Mouse (Mus musculus) intestine, postnatal 0 days (tissue): Measurements from ENCODE around the gene Apba2. TPM values are rescaled to one million over a fixed set of nuclear protein-coding genes. Genes with fewer than 3 reads are reported as not detected.
A peak's percentile ranks its signal among the peaks of the same experiment; 100 is the strongest.

ENCODE experiments used
- ATAC-seq: fragments of 200-750 bp; cut with Nextera tagmentation; 2 replicates; pipeline ENCODE4 v1.8.0; 2017; ENCODE audit warnings: mild to moderate bottlenecking, moderate TSS enrichment, moderate library complexity
- H3K27ac ChIP-seq: fragments of 300-500 bp; sonication (generic); 2 replicates; pipeline ENCODE4 v1.5.1; 2014; ENCODE audit warnings: mild to moderate bottlenecking, low read depth, low read length, moderate library complexity
- H3K27me3 ChIP-seq: fragments of 300-500 bp; sonication (generic); replicated peaks from 2 replicates; pipeline ENCODE4 v1.6.1; 2014; ENCODE audit warnings: low read length, mixed read lengths; ENCODE audit not compliant: control insufficient read depth, insufficient read depth
- H3K36me3 ChIP-seq: fragments of 300-500 bp; sonication (generic); 2 replicates; pipeline ENCODE4 v1.6.1; 2014; ENCODE audit warnings: mild to moderate bottlenecking, moderate library complexity; ENCODE audit not compliant: control insufficient read depth, insufficient read depth
- H3K4me1 ChIP-seq: fragments of 300-500 bp; sonication (generic); replicated peaks from 2 replicates; pipeline ENCODE4 v1.6.1; 2014; ENCODE audit warnings: antibody characterized with exemption, low read length, mixed read lengths; ENCODE audit not compliant: control insufficient read depth, insufficient read depth
- H3K4me2 ChIP-seq: fragments of 300-500 bp; sonication (generic); replicated peaks from 2 replicates; pipeline ENCODE4 v1.6.1; 2014; ENCODE audit warnings: low read depth, mild to moderate bottlenecking, moderate library complexity
- H3K4me3 ChIP-seq: fragments of 300-500 bp; sonication (generic); 2 replicates; pipeline ENCODE4 v1.5.1; 2014; ENCODE audit warnings: low read depth, low read length
- H3K9ac ChIP-seq: fragments of 300-500 bp; sonication (generic); 2 replicates; pipeline ENCODE4 v1.6.1; 2014; ENCODE audit warnings: mild to moderate bottlenecking, low read depth, low read length
- H3K9me3 ChIP-seq: fragments of 300-500 bp; sonication (generic); 2 replicates; pipeline ENCODE4 v1.6.1; 2016; ENCODE audit warnings: mixed run types; ENCODE audit not compliant: control insufficient read depth
- CTCF ChIP-seq: sonication (generic); IDR thresholded peaks from 2 replicates; pipeline ENCODE4 v1.5.1; 2016; ENCODE audit warnings: low read depth, mild to moderate bottlenecking, control low read depth, antibody characterized with exemption, moderate library complexity
- WGBS: fragments of 180-500 bp; shearing (Covaris S2); extraction: QIAGEN DNeasy Blood & Tissue Kit; methylation state at CpG from one replicate; pipeline ENCODE4 v1.1.7; 2014; 5-methylcytosine and 5-hydroxymethylcytosine counted together
- polyA plus RNA-seq: library from polyadenylated mRNA; unstranded; fragments of >200 nt; fragmentation: Nextera tagmentation; extraction: Ambion mirVana; gene quantifications from 2 replicates; pipeline ENCODE4 v1.2.1, GENCODE M21; 2015

Gene Apba2
- polyA plus RNA-seq, 1 experiment from 2014 or later, result 4.3 TPM

GRCm38 (mm10) chr7:64497438-64497837 lies 4.1 kb upstream of the Apba2 start:
- Histone ChIP-seq H3K9ac (no peak overlapping the region), H3K36me3 (no peaks in the 10 kb centered on the region), H3K27me3 (peaks cover 19% of the 10 kb centered on the region), H3K9me3 (no peaks in the 10 kb centered on the region), H3K4me1 (no peaks in the 10 kb centered on the region), H3K4me2 (no peak overlapping the region), H3K27ac (no peak overlapping the region), H3K4me3 (no peak overlapping the region)
- TF ChIP-seq CTCF, result peak; percentile 54
- no peak for ATAC-seq
- whole genome bisulfite sequencing, result 40% methylated on average over 10 of the region's 10 CpGs

- H3K27ac ChIP-seq, result no peak overlapping the region
- no peak for TF ChIP-seq CTCF
- 7% methylated on average over 32 of the region's 47 CpGs for WGBS
Observed at GRCm38 (mm10) chr7:64502271-64503180, 1.0 kb downstream of the Apba2 start.

DNA sequence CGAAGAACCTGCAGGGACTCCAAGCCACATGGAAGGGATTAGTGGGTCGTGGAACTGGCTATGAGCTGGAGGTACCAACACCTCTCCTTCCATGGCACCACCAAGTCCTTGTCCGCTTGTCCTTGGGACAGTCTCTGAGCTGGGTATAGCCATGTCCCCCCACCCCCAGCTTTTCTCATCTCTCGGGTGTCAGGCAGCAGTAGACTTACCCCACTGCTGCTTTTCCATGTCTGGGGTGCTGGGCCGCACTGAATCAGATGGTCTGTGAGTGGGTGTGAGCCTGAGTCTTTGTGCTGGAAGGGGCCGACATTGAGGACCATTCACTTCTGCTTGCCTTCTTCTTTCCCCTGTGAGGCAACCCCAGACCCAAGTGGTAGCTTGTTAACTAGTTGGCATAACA lies 2.1 kb downstream of the Apba2 start:
- no peak overlapping the region for H3K9ac ChIP-seq
- no peak for TF ChIP-seq CTCF
- H3K27me3 ChIP-seq, result peaks cover 32% of the 10 kb centered on the region
- H3K4me1 ChIP-seq, result no peaks in the 10 kb centered on the region
- H3K4me3 ChIP-seq, result no peak overlapping the region
- H3K36me3 ChIP-seq, result no peaks in the 10 kb centered on the region
- no peak overlapping the region for H3K27ac ChIP-seq
- no peak for ATAC-seq
- H3K9me3 ChIP-seq, result no peaks in the 10 kb centered on the region
- WGBS, result 75% methylated on average over 6 of the region's 6 CpGs
- H3K4me2 ChIP-seq, result no peak overlapping the region

More at GRCm38 (mm10) chr7:64502271-64503180, 1.0 kb downstream of the Apba2 start:
- Histone ChIP-seq H3K4me1 (no peaks in the 10 kb centered on the region), H3K9me3 (no peaks in the 10 kb centered on the region), H3K9ac (no peak overlapping the region), H3K27me3 (peaks cover 32% of the 10 kb centered on the region), H3K4me3 (peak overlapping the region; percentile 43), H3K36me3 (no peaks in the 10 kb centered on the region), H3K4me2 (peak overlapping the region; percentile 69)
- ATAC-seq, result no peak

DNA sequence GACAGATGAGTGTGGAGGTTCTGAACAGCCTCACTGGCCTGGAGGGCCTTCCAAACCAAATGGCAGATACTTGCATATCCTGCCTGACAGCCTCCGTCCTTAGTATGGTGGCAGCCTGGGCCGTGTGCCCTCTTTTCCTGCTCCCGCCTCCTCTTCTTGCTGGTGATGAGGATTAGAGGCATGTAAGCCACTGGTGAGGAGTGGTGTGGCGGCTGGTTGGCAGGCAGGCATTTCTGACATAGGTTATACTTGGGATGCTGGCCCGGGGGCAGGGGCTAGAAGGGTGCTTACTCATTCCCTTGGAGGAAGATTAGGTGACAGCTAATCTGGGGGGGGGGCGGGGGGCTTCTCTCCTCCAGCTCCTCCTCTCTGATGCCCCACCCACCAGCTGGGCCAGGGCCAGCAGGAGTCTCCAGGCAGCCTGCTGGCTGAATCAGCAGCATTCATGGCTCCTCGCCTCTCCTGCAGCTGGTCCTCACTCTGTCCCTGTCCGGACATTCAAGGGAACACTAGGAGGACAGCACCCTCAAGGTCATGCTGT lies 3.3 kb downstream of the Apba2 start:
- no peak for TF ChIP-seq CTCF
- WGBS, result 40% methylated on average over 7 of the region's 8 CpGs
- H3K9me3 ChIP-seq, result no peaks in the 10 kb centered on the region
- no peaks in the 10 kb centered on the region for H3K36me3 ChIP-seq
- no peak overlapping the region for H3K9ac ChIP-seq
- peaks cover 32% of the 10 kb centered on the region for H3K27me3 ChIP-seq
- no peak overlapping the region for H3K27ac ChIP-seq
- H3K4me2 ChIP-seq, result no peak overlapping the region
- H3K4me1 ChIP-seq, result no peaks in the 10 kb centered on the region
- ATAC-seq, result no peak
- no peak overlapping the region for H3K4me3 ChIP-seq

DNA sequence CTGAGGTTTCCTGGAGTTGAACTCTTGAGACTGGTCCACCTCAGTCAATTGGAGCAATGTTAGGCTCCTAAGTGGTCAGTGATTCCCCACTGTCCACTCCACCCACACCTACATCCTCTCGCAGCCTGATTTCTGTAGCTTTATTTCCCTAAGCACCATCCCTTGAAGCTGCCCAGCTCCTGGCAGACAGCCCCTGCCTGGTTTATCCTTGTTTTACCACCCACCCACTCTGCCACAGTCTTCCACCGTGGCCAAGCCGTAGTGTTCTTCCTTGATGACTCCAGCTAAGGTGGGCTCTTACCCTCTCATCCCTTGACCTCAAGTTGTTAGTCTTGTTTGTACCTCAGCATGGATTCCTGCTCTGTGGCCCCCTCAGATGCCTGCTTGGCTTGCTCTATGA lies 4.1 kb downstream of the Apba2 start:
- Histone ChIP-seq H3K4me3 (no peak overlapping the region), H3K9me3 (no peaks in the 10 kb centered on the region), H3K27me3 (peaks cover 31% of the 10 kb centered on the region), H3K36me3 (no peaks in the 10 kb centered on the region), H3K4me2 (no peak overlapping the region), H3K9ac (no peak overlapping the region), H3K4me1 (no peaks in the 10 kb centered on the region), H3K27ac (no peak overlapping the region)
- 90% methylated on average over 3 of the region's 3 CpGs for WGBS
- ATAC-seq, result no peak
- no peak for TF ChIP-seq CTCF

- no peak for ATAC-seq
- Histone ChIP-seq H3K27me3 (no peaks in the 10 kb centered on the region; the same call in 1 of the 2 replicates), H3K9me3 (no peaks in the 10 kb centered on the region), H3K4me1 (no peaks in the 10 kb centered on the region), H3K4me2 (no peak overlapping the region), H3K36me3 (no peaks in the 10 kb centered on the region), H3K4me3 (no peak overlapping the region), H3K27ac (no peak overlapping the region), H3K9ac (no peak overlapping the region)
- no peak for TF ChIP-seq CTCF
- 88% methylated on average over 7 of the region's 7 CpGs for WGBS
Observed at GRCm38 (mm10) chr7:64508826-64509225, 7.3 kb downstream of the Apba2 start.
